Mouse (Mus musculus) brain, adult 2 months (tissue): ENCODE measurements around the gene Olfr424.

Experiments
- DNase-seq: peaks from one replicate; pipeline ENCODE4 v3.0.0; 2011; ENCODE audit warnings: low read depth, low spot score

The Olfr424 gene

DNA sequence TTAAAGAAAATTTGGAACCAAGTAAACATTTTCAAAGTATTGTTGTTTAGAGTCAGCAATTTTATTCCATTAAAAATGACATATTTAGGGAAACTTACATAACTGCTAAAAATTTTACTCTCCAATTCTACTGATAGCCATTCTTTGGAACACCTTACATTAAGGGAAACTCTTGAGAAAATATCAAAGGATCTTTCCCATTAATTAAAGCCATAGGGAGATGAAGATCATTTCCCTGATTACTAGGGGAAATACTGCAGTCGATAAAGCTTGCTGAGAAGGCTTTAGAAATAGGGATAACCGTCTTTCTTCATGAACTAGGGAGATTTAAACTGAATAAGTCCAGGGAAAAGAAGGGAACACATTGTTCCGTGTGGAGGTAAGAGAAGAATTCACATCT, at the start of gene Olfr424:
Gene Olfr424 (plus strand): TSS at position 301 of the 400 bp plus-strand sequence.
- no peak for DNase-seq

DNA sequence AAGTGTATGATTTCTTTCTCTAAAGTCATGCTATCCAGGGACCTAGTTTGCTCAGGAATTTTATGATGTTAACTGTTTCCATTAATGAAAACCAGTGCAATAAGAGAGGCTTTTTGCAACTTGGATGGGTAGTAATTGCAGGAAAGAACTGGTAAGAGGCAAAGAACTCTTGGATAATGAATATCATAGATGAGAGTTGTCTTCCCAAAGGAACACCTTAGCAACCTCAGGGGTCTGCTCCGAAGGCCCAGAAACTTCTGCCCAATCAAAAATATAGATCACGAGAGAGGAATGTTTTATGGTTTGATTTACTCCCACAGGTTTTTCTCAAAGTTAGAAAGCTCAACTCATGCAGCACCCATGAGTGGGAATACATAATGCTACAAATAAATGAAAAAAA, 47.3 kb upstream of the Olfr424 start, which contains the start of gene Olfr429:
Gene Olfr429 (plus strand): TSS at position 301 of the 400 bp plus-strand sequence.
- no peak for DNase-seq

DNA sequence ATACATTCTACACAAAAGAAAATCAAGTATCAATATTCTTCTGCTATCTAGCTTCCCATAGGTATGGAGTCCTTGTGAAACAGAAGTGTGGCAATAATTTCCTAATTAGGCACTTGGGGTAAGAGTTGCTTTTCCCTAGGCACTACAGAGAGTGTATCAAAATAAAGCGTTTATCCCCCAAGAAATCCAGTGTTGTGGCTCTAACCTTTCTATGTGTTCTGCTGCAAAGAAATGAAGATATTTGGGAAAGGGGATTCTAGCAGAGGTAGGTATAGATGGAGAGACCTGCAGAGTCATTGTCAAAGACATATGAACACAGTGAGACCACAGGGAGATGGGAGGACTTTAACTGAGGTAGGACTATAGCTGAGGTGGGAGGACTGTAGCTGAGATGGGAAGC, 34.7 kb upstream of the Olfr424 start, which contains the start of gene Olfr427:
Gene Olfr427 (plus strand): TSS at position 301 of the 400 bp plus-strand sequence.
- no peak for DNase-seq

DNA sequence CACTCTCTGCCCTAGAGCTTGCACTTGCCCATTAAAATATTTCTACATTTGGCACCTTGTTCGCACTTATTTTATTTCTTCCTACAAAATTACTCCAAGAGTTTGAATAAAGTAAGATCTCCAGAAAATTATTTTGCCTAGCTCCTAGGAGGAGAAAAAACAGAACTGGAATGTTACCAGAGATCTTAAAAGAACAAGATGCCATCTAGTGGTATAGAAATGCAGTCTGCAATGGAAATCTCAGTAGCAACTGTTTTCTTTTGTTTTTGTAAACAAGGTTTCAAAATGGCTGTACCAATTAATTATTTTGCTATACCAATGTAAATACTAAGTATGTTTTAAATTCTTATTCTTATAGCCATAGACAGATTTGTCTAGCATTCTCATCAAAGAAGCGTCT, 27.6 kb upstream of the Olfr424 start:
- peak; percentile 21 for DNase-seq

DNA sequence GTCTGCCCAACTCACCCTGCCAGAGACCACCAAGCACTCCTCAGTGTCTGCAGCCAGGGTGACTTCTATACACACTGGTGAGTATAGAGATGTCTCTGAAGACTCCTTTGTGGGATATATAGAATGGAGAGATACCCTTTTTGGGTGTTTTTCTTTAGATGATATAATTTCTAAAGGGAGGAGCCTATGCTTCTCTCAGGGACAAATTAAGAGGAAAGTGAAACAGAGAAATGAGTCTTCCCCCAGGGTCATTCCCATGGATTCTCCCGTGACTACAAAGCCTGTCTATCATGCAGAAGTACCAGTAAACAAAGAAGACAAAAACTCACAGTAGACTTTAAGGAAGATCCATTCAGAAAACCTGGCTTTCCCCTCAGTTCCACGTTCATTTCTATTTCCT, 10.3 kb upstream of the Olfr424 start, which contains the start of gene Olfr231:
Gene Olfr231 (minus strand): TSS at position 101 of the 400 bp plus-strand sequence.
- no peak for DNase-seq

DNA sequence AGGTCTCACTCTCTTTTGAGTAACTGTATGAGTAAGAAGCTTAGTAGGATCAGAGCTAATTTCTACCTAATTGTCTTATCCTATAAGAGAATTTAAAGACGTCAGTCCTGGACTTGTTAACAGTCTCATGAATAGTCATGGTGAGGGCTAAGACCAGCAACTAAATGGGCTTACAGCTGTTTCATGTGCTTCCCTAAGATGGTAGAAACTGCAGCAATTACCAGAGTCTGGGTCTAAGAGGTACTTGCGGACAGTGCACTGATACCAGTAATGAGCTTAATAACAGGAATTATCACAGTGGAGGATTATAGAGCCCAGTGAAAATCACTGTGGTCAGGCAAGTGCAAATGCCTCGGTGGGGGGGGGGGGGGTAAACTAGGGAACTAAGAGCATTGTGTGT, 682 bp downstream of the Olfr424 start:
- DNase-seq, result no peak

DNA sequence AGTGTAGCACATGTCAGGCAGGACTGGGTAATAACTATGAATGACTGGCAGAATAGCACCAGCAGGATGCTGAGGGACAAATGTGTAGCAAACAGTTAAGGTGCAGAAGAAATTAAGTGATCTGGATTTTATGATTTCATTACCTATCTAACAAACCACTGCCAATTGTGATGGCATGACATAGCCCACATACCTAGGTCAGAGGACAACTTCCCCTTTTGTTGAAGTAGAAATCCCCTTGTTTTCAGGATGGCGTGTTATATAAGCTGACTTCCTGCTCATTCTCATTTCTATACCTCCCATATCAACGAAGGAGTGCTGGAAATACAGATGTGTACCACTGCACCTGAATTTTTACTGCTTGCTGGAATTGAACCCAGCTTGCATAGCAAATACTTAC, 10.1 kb downstream of the Olfr424 start:
- DNase-seq, result no peak

DNA sequence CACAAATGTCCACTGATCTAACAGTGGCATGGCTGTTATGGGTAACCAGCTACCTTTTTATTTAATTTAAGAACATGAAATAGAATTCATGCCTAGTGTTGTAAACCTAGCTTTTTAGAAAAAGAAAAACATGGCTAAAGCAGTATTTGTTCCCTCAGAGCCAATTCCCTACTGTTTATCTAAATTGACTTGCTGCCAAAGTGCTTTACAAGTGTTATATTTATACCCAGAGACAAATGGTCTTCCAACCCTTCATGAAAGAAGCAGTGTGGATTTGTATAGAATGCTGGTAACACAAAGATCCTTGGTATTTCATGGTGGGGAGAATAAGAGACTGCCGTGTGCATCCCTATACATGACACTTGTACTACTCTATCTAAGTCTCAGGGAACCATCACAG, 15.4 kb downstream of the Olfr424 start:
- peak; percentile 3 for DNase-seq

DNA sequence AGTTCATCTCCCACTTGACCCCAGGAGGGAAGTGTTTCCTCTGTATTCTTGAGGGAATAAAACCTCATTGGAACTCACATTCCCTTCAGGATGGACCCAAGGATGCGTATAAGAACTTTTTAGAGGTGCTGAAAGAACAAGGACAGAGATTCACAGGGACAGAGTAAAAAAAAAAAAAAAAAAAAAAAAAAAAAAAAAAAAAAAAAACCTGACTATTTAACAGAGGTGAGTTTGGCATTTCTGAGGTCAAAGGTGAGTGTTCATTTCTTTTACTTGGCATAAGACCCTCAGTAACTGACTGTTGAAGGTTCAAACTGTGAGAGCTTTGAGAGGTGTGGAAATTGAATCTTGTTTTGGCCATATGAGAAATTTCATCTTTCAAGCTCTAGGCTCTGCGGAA, 18.0 kb downstream of the Olfr424 start:
- DNase-seq, result no peak

DNA sequence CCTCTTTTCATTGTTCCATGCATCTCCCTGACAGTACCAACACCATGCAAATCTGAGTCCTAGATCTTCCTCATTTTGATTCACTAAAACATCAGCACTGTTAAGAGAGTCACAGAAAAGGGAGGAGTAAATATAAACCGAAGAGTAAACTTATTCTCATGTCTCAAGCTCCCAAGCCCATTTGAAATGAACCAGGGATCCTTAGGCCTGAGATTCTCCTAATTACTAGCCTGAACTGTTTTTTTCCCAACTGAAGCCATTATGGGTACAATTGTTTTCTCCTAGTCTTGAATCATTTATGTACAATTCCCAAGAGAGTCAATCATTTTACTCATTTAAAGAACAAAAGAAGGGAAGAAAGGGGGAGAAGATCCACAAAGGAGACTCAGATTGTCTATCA, 24.0 kb downstream of the Olfr424 start, which contains the start of gene Olfr420:
Gene Olfr420 (plus strand): TSS at position 301 of the 400 bp plus-strand sequence.
- no peak for DNase-seq

DNA sequence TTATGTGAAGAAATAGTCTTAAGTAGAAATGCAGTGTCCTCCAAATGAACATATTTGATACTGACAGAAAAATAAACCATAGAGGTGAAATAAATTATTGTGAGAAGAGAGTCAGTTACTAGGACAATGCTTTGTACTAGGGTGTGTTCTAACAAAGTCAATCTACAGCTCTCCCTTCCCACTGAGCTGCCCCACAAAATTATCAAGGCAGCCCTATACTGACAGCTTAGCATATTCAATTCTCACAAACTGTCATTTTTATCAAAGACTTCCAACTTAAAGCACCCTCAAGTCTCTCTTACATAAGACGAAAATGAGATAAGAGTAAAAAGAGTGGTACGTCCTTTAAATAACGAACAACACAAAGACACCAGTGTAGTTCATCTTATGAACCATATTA, 26.3 kb downstream of the Olfr424 start:
- no peak for DNase-seq

DNA sequence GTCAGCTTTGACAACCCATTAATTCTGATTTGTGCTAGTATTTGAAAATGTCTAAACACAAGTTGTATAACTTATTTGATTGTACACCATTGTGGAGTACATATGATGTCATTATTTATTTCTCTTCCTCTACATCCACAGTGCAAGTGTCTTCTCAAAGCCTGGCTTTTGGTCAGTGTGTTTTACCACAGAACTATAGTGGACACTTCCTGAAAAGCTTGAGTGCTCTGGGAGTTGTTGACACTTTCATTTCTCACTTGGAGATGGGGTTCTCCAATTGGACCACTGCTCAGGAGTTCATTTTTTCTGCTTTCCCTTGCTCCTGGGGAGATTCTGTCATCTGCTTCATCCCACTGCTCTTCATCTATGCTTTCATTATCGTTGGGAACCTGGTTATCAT, 27.2 kb downstream of the Olfr424 start:
- DNase-seq, result no peak

DNA sequence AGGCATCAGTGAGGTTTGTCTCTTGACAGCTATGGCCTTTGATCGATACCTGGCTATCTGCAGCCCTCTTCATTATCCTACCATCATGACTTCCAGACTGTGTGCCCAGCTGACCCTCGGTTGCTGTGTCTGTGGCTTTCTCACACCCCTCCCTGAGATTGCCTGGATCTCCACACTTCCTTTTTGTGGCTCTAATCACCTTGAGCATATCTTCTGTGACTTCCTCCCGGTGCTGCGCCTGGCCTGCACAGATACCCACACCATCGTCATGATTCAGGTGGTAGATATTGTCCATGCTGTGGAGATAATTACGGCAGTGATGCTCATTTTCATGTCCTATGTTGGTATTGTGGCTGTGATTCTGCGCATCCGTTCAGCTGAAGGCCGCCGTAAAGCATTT, 27.8 kb downstream of the Olfr424 start:
- DNase-seq, result no peak

DNA sequence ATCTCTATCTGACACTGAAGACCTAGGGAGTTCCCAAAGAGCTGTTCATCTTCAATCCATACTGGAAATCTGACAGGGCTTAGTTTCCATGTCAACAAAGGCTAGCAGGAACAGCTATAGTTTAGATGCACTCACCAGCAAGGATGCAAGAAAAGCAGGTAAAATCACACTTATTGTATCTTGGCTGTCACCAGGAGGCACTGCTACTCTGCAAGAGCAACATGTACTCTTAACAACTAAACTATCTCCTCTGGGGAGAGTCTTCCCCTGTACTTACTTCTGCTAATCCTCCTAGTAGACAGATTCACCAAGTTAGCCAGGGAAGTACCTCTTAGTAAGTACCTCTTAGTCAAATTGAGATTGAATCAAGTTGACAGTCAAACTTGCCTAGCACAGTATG, 37.7 kb downstream of the Olfr424 start:
- no peak for DNase-seq

DNA sequence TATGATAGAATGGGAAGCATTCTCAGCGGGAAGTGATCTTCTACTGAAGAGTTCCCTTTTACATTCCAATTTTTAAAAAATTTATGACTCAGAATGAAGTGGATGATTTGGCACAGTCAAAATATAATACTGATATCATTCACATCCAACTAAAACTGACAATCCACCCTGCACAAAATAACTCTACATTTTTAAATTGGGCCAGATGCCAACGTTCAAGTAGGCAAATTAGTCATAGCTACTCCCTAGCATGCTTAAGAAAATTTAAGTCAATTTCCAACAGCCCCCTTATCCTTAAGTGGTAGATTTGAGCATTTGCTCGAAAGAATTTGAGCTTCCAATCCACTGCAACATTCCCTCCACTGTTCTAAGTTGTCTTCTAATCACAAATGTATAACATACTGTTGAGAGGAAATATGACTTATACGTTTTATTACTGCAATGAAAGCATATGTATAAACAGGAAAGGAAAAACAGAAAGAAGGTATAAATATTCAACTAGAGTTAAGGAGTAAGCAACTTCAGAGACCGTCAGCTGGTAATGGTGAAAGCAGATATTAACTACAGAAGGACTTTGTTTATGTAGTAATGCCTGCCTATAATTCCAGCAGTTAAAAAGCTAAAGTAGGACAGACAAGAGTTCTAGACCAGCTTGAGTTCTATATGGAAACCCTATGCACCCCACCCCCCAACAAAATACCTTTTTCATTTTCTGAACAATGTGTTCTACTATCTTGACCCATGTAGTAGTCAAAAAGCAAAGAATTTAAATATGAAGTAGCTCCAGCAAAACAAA, 39.6 kb downstream of the Olfr424 start:
- DNase-seq, result peak; percentile 50

DNA sequence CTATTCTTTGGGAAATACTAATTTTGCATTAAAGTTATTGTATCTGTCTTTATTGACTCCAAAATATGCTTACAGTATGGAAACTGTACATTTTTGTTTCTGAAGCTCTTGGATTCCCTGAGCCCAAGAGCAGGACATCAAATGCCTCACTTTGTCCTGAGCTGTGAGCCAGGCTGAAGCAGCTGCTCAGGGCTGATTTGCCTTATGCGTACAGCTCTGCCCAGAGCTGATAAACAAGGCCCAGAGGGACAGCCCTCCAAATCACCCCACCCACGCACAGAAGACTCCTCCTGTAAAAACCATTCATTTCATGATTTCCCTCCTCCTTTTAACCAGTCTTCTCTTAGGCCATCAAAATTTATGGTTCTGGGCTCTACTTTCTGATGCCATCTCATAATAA, 40.2 kb downstream of the Olfr424 start:
- no peak for DNase-seq

DNA sequence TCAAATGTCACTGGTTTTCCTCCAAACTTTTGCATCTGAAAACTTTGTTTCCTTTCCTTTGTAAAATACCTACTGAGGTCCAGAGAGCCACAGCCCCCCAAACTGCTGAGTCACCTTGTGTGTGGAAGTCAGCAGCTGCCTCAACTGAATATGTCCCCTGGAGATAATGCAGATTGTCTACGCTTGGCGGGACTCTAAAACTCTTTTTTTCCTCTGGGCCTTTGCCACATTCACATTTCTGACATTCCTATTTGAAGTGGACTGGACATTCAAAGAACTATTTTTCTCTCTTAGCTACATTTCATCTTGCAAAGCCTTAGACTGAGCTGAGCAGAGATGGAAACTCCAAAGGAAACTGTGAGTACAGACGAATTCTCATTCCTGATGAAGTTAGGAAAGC, 41.3 kb downstream of the Olfr424 start, which contains the start of gene Spta1:
Gene Spta1 (plus strand): TSS at position 172 of the 400 bp plus-strand sequence.
- no peak for DNase-seq
